Mouse (Mus musculus): ENCODE data around the gene Mpp5. TPM values are rescaled to one million over a fixed set of nuclear protein-coding genes. Genes with fewer than 3 reads are reported as not detected.

Gene Mpp5
- polyA plus RNA-seq, 1 experiment: 12.5 TPM

DNA sequence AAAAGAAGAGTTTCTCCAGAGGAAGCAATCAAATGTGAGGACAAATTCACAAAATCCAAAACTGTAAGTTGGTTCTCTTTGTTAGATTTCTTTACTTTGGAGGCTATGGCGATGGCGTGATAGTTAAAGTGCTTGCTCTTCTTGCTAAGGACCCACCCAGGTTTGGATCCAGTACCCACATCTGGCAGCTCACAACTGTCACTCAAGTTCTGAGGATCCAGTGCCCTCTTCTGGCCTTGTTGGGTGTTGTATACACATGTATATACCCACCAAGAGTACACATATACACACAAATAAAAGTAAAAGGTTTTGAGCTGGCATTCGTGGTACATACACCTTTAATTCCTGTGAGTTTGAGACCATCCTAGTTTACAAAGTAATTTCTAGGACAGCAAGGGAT is 125.9 kb downstream of the Mpp5 start:
- no peak for TF ChIP-seq POLR2A (IDR thresholded peaks at IDR 0.05; ENCODE audit: extremely low read depth, insufficient read depth, low read length)
- no peak for TF ChIP-seq CTCF (IDR thresholded peaks at IDR 0.05; ENCODE audit: extremely low read depth, insufficient read depth, low read length)
- no peaks in the 10 kb centered on the region for H3K4me1 ChIP-seq (ENCODE audit: control insufficient read depth, insufficient read depth, low read length)
- H3K4me3 ChIP-seq (ENCODE audit: insufficient read depth, low read length): no peak overlapping the region
- H3K27ac ChIP-seq (ENCODE audit: insufficient read depth, low read length): no peak overlapping the region

DNA sequence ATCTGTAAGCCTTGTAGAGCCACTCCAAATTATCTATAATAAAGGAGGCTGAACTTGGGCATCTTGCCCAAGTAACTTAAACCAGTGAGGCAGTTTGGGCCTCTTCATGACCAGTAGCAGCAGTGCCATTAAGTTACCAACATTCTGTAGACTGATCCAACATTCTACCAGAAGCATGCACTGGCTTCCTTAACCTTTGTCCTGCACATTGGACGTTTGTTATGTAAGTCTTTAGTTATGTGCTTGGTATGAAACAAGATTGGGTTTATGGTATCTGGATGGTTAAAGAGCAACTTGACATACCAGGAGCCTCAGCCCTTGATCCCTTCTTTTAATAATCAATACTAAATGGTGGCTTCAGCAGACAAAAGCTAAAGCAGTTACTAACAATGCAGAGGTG is 141.4 kb downstream of the Mpp5 start:
- TF ChIP-seq CTCF (IDR thresholded peaks at IDR 0.05; ENCODE audit: extremely low read depth, insufficient read depth, low read length) (no peak), POLR2A (IDR thresholded peaks at IDR 0.05; ENCODE audit: extremely low read depth, insufficient read depth, low read length) (no peak)
- Histone ChIP-seq H3K4me3 (ENCODE audit: insufficient read depth, low read length) (no peak overlapping the region), H3K4me1 (ENCODE audit: control insufficient read depth, insufficient read depth, low read length) (no peaks in the 10 kb centered on the region), H3K27ac (ENCODE audit: insufficient read depth, low read length) (no peak overlapping the region)

Other genes with a start within 250 kb of the Mpp5 start
- gene Fam71d, start 57.4 kb upstream of the Mpp5 start, polyA plus RNA-seq (2012; rRNA removed): 0.17 and 0.23 TPM in 2 replicates
- gene Atp6v1d, start 112.7 kb downstream of the Mpp5 start, polyA plus RNA-seq (2012; rRNA removed): 243 and 244 TPM in 2 replicates
- 27.2 and 28.8 TPM in 2 replicates for gene Eif2s1, start 112.9 kb downstream of the Mpp5 start, polyA plus RNA-seq (2012; rRNA removed)
- gene Plek2, start 158.1 kb downstream of the Mpp5 start, polyA plus RNA-seq (2012; rRNA removed): 0.11 and 0.21 TPM in 2 replicates